Mouse (Mus musculus) thymus, adult 2 months (tissue): ENCODE data around the gene Ext2.

Source experiments
- CTCF ChIP-seq: fragments of 200-500 bp; IDR thresholded peaks from 2 replicates; pipeline ENCODE4 v1.5.1; 2012; ENCODE audit warnings: mild to moderate bottlenecking, control low read depth, low read length, moderate library complexity, borderline replicate concordance; ENCODE audit not compliant: control insufficient read depth, poor library complexity, insufficient read depth; ENCODE audit errors: extremely low read depth
- POLR2A ChIP-seq: fragments of 200-500 bp; IDR thresholded peaks from 2 replicates; pipeline ENCODE4 v1.6.1; 2012; ENCODE audit warnings: mild to moderate bottlenecking, low read length, control low read depth, moderate library complexity; ENCODE audit not compliant: control insufficient read depth, poor library complexity, insufficient read depth; ENCODE audit errors: extremely low read depth

GRCm38 (mm10) chr2:93683674-93684073 lies 138.7 kb downstream of the Ext2 start:
- TF ChIP-seq CTCF (no peak), POLR2A (no peak)
